Mouse (Mus musculus): ENCODE results near the gene Klhdc7a. TPM values are rescaled to one million over a fixed set of nuclear protein-coding genes. Genes with fewer than 3 reads are reported as not detected.

Gene Klhdc7a
- polyA plus RNA-seq, 1 experiment from 2014 or later, result 0.56 TPM

DNA sequence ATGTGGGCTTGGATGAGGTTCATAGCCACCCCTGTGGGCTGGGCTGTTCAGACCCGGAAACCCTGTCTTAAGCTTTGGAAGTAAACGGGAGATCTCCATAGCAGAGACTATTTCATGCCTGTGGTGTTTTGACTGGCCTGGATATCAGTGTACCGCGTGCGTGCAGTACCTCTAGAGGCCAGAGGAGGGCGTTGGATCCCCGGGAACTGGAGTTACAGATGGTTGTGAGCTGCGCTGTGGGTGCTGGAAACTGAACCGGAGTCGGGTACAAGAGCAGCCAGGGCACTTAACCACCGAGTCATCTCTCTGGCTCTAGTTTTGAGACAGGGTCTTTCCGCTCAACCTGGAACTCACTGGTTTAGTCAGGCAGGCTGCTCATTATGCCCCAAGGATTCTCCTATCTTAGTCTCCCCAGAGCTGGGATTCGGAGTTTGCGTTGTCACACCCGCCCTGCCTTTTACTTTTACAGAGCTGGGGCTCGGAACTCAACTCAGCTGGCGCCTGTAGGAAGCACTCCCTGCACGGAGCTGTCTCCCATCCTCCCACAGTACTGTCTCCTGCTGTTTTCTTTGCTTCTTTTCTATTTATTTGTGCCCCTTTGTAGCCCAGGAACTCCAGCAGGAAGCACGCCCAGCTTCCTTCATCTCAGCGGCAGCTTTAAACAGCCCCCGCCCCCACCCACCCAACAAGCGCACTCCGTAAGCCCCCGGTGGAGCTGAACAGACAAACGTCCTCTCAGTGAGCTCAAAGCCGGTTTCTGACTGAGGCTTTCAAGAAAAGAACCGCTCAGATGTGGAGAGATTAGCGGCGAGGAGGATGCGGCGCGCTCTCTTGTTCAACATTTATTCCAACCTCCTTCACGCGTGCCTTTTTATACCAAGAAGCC lies 42.3 kb downstream of the Klhdc7a start:
- ATAC-seq (ENCODE audit: low FRiP score), result peak; percentile 28; the same call in 1 of the 2 replicates
- 15% methylated on average over 34 of the region's 34 CpGs for WGBS
- peak overlapping the region; percentile 7 for H3K4me3 ChIP-seq (replicated peaks; ENCODE audit: low read length)
- H3K4me1 ChIP-seq (replicated peaks; ENCODE audit: control insufficient read depth, insufficient read depth, low read length), result peaks cover 13% of the 10 kb centered on the region
- H3K9me3 ChIP-seq (ENCODE audit: control insufficient read depth, low read length), result no peaks in the 10 kb centered on the region
- no peaks in the 10 kb centered on the region for H3K27me3 ChIP-seq (ENCODE audit: control insufficient read depth, insufficient read depth, low read length)
- DNase-seq (ENCODE audit: low spot score), result no peak
- H3K4me2 ChIP-seq (replicated peaks), result peak overlapping the region; percentile 48
- H3K9ac ChIP-seq, result peak overlapping the region; percentile 1; the same call in 1 of the 2 replicates
- peak overlapping the region; percentile 43 for H3K27ac ChIP-seq
- no peaks in the 10 kb centered on the region for H3K36me3 ChIP-seq (replicated peaks; ENCODE audit: control insufficient read depth, insufficient read depth)

DNA sequence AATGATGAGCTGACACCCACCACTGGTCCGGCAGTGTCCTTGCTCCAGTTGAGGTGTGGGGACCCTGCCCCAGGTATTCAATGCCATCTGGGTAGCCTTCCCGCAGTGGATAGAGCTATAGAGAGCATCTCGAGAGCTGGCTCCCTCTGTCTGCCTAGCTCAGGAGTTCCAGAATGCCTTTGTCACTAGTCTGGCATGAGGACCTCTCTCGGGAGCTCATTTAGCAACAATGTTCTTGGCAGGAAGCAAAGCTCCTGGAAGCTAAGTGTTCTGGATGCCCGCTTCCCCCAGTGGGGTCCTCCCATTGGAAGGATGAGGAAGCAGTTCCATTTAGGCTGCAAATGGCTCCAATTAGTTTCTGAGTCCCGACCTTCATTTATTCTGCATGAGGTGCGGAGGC lies 51.1 kb downstream of the Klhdc7a start:
- H3K27me3 ChIP-seq (ENCODE audit: control insufficient read depth, insufficient read depth, low read length), result no peaks in the 10 kb centered on the region
- no peak overlapping the region for H3K4me3 ChIP-seq (replicated peaks; ENCODE audit: low read length)
- no peaks in the 10 kb centered on the region for H3K4me1 ChIP-seq (replicated peaks; ENCODE audit: control insufficient read depth, insufficient read depth, low read length)
- no peaks in the 10 kb centered on the region for H3K9me3 ChIP-seq (ENCODE audit: control insufficient read depth, low read length)
- no peak overlapping the region for H3K9ac ChIP-seq
- no peak for DNase-seq (ENCODE audit: low spot score)
- 72% methylated on average over 7 of the region's 7 CpGs for WGBS
- H3K36me3 ChIP-seq (replicated peaks; ENCODE audit: control insufficient read depth, insufficient read depth), result no peaks in the 10 kb centered on the region
- no peak overlapping the region for H3K4me2 ChIP-seq (replicated peaks)
- H3K27ac ChIP-seq, result no peak overlapping the region; the same call in 1 of the 2 replicates
- ATAC-seq (ENCODE audit: low FRiP score), result no peak

MicroRNAs encoded within 50 kb of the gene (microRNA counts, 519-probe panel; counts per million panel counts)
- not detected for microRNA mmu-miR-2139

Small RNA genes lying within 50 kb of the gene (microRNA-seq; reads per million reads assigned to microRNA genes)
- not detected for gene Mir2139

Other genes with a start within 250 kb of the Klhdc7a start
- gene Pax7, start 134.5 kb downstream of the Klhdc7a start, polyA plus RNA-seq (2014; fragmentation: Nextera tagmentation; extraction: Ambion mirVana), result 0.24 and 0.61 TPM in 2 replicates

Measured in hindbrain, embryonic 14.5 days (tissue).